Mouse (Mus musculus) MEL (cell line): Measurements from ENCODE around the gene Eif4e3. TPM values are rescaled to one million over a fixed set of nuclear protein-coding genes. Genes with fewer than 3 reads are reported as not detected.

Experiments
- DNase-seq: peaks from one replicate; pipeline ENCODE4 v3.0.0; 2011; ENCODE audit warnings: low read depth, low spot score
- H3K27ac ChIP-seq: 2 replicates; pipeline ENCODE4 v1.5.1; 2012; ENCODE audit warnings: low read depth, mild to moderate bottlenecking, control low read depth, low read length, moderate library complexity; ENCODE audit not compliant: control insufficient read depth
- H3K27me3 ChIP-seq, 2 experiments: fragments of 150-350 bp in 1 of 2; sonication (generic) in 1 of 2; 2 replicates each; pipeline ENCODE4 v1.6.1; 2012; ENCODE audit warnings: low read length in 2 of 2, mild to moderate bottlenecking in 2 of 2, improper control_type of control experiment in 1 of 2, moderate library complexity in 1 of 2; ENCODE audit not compliant: insufficient read depth in 2 of 2, control insufficient read depth in 1 of 2
- H3K36me3 ChIP-seq, 2 experiments: 2 replicates each; pipeline ENCODE4 v1.6.1; 2012 to 2014; ENCODE audit warnings: low read length in 2 of 2, improper control_type of control experiment in 1 of 2, inconsistent platforms in 1 of 2, mild to moderate bottlenecking in 1 of 2; ENCODE audit not compliant: insufficient read depth in 2 of 2, control insufficient read depth in 1 of 2
- H3K4me1 ChIP-seq, 2 experiments: fragments of 150-350 bp in 1 of 2; sonication (generic) in 1 of 2; 2 replicates each; pipeline ENCODE4 v1.6.1; 2012; ENCODE audit warnings: low read length in 2 of 2, improper control_type of control experiment in 1 of 2, mild to moderate bottlenecking in 1 of 2; ENCODE audit not compliant: insufficient read depth in 2 of 2, control insufficient read depth in 1 of 2
- H3K4me3 ChIP-seq, 2 experiments: fragments of 150-350 bp in 1 of 2; sonication (generic) in 1 of 2; 2 replicates each; pipeline ENCODE4 v1.5.1; 2012; ENCODE audit warnings: low read depth in 2 of 2, low read length in 2 of 2, mild to moderate bottlenecking in 2 of 2, moderate library complexity in 2 of 2, control low read depth in 1 of 2, improper control_type of control experiment in 1 of 2; ENCODE audit not compliant: control insufficient read depth in 1 of 2, insufficient read depth in 1 of 2
- H3K79me2 ChIP-seq: 2 replicates; pipeline ENCODE4 v1.6.1; 2012; ENCODE audit warnings: mild to moderate bottlenecking, low read length, moderate library complexity; ENCODE audit not compliant: control insufficient read depth, poor library complexity, insufficient read depth
- H3K9ac ChIP-seq: 2 replicates; pipeline ENCODE4 v1.6.1; 2012; ENCODE audit warnings: low read depth, mild to moderate bottlenecking, control low read depth, low read length, moderate library complexity; ENCODE audit not compliant: control insufficient read depth, poor library complexity, severe bottlenecking
- H3K9me3 ChIP-seq: fragments of 150-350 bp; sonication (generic); replicated peaks from 2 replicates; pipeline ENCODE4 v1.6.1; 2012; ENCODE audit warnings: mild to moderate bottlenecking, low read length, improper control_type of control experiment, moderate library complexity; ENCODE audit not compliant: insufficient read depth
- BHLHE40 ChIP-seq: IDR thresholded peaks from 2 replicates; pipeline ENCODE4 v1.6.1; 2012; ENCODE audit warnings: low read depth, mild to moderate bottlenecking, inconsistent platforms, low read length, improper control_type of control experiment, borderline replicate concordance
- CHD1 ChIP-seq: IDR thresholded peaks from 2 replicates; pipeline ENCODE4 v1.6.1; 2012; ENCODE audit warnings: low read depth, mild to moderate bottlenecking, inconsistent platforms, low read length, improper control_type of control experiment
- CTCF ChIP-seq, 3 experiments: IDR thresholded peaks in 2 of 3; conservative IDR thresholded peaks in 1 of 3; 2 replicates each; pipeline ENCODE4 v1.5.1; 2011 to 2012; ENCODE audit warnings: low read length in 3 of 3, low read depth in 2 of 3, mild to moderate bottlenecking in 2 of 3, improper control_type of control experiment in 1 of 3, inconsistent platforms in 1 of 3, mixed read lengths in 1 of 3, moderate library complexity in 1 of 3; ENCODE audit not compliant: control insufficient read depth in 1 of 3, insufficient read depth in 1 of 3, poor library complexity in 1 of 3, severe bottlenecking in 1 of 3
- E2F4 ChIP-seq: IDR thresholded peaks from 2 replicates; pipeline ENCODE4 v1.6.1; 2011; ENCODE audit warnings: low read depth, low read length, improper control_type of control experiment, borderline replicate concordance
- EP300 ChIP-seq, 2 experiments: IDR thresholded peaks; 2 replicates each; pipeline ENCODE4 v1.6.1; 2011; ENCODE audit warnings: improper control_type of control experiment in 2 of 2, low read length in 2 of 2, low read depth in 1 of 2, mild to moderate bottlenecking in 1 of 2
- ETS1 ChIP-seq: IDR thresholded peaks from 2 replicates; pipeline ENCODE4 v1.6.1; 2012; ENCODE audit warnings: low read depth, mild to moderate bottlenecking, inconsistent platforms, low read length, improper control_type of control experiment, moderate library complexity
- GABPA ChIP-seq: IDR thresholded peaks from 2 replicates; pipeline ENCODE4 v1.6.1; 2012; ENCODE audit warnings: low read depth, mild to moderate bottlenecking, inconsistent platforms, low read length, improper control_type of control experiment, moderate library complexity
- GATA1 ChIP-seq: IDR thresholded peaks from 2 replicates; pipeline ENCODE4 v1.6.1; 2011; ENCODE audit warnings: low read depth, low read length, improper control_type of control experiment
- KAT2A ChIP-seq: conservative IDR thresholded peaks from 2 replicates; pipeline ENCODE4 v1.6.1; 2012; ENCODE audit warnings: low read depth, low read length, improper control_type of control experiment, inconsistent platforms
- MAX ChIP-seq: IDR thresholded peaks from 2 replicates; pipeline ENCODE4 v1.6.1; 2011; ENCODE audit warnings: low read length, improper control_type of control experiment
- MAZ ChIP-seq: IDR thresholded peaks from 2 replicates; pipeline ENCODE4 v1.6.1; 2012; ENCODE audit warnings: low read depth, mild to moderate bottlenecking, inconsistent platforms, low read length, improper control_type of control experiment
- MEF2A ChIP-seq: IDR thresholded peaks from 2 replicates; pipeline ENCODE4 v1.6.1; 2014; ENCODE audit warnings: low read depth, mild to moderate bottlenecking, inconsistent platforms, low read length, improper control_type of control experiment; ENCODE audit not compliant: poor library complexity, insufficient replicate concordance, severe bottlenecking; ENCODE audit errors: extremely low read depth
- NELFE ChIP-seq: IDR thresholded peaks from 2 replicates; pipeline ENCODE4 v1.6.1; 2011; ENCODE audit warnings: low read depth, low read length, improper control_type of control experiment
- POLR2AphosphoS2 ChIP-seq: IDR thresholded peaks from 2 replicates; pipeline ENCODE4 v1.6.1; 2011; ENCODE audit warnings: low read length, improper control_type of control experiment
- RAD21 ChIP-seq: IDR thresholded peaks from 2 replicates; pipeline ENCODE4 v1.6.1; 2011; ENCODE audit warnings: mild to moderate bottlenecking, low read depth, low read length, improper control_type of control experiment
- RCOR1 ChIP-seq: IDR thresholded peaks from 2 replicates; pipeline ENCODE4 v1.6.1; 2012; ENCODE audit warnings: low read depth, mild to moderate bottlenecking, inconsistent platforms, low read length, improper control_type of control experiment
- SIN3A ChIP-seq: IDR thresholded peaks from 2 replicates; pipeline ENCODE4 v1.6.1; 2012; ENCODE audit warnings: low read length, improper control_type of control experiment, inconsistent platforms
- SMC3 ChIP-seq: IDR thresholded peaks from 2 replicates; pipeline ENCODE4 v1.6.1; 2011; ENCODE audit warnings: low read depth, low read length, improper control_type of control experiment
- TAL1 ChIP-seq: IDR thresholded peaks from 2 replicates; pipeline ENCODE4 v1.6.1; 2012; ENCODE audit warnings: mild to moderate bottlenecking, inconsistent platforms, low read length, moderate library complexity, mixed read lengths
- TCF12 ChIP-seq: IDR thresholded peaks from 2 replicates; pipeline ENCODE4 v1.6.1; 2014; ENCODE audit warnings: low read depth, mild to moderate bottlenecking, inconsistent platforms, low read length, improper control_type of control experiment, moderate library complexity
- USF2 ChIP-seq, 2 experiments: IDR thresholded peaks; 2 replicates each; pipeline ENCODE4 v1.6.1; 2011 to 2012; ENCODE audit warnings: improper control_type of control experiment in 2 of 2, low read length in 2 of 2, borderline replicate concordance in 1 of 2, inconsistent platforms in 1 of 2, low read depth in 1 of 2, mild to moderate bottlenecking in 1 of 2; ENCODE audit not compliant: insufficient read depth in 1 of 2
- ZC3H11A ChIP-seq: IDR thresholded peaks from 2 replicates; pipeline ENCODE4 v1.6.1; 2012; ENCODE audit warnings: low read depth, mild to moderate bottlenecking, inconsistent platforms, low read length, improper control_type of control experiment
- polyA plus RNA-seq, 2 experiments: library from polyadenylated mRNA; stranded (reverse) in 1 of 2; unstranded in 1 of 2; fragments of >175 nt in 1 of 2; fragments of >200 nt in 1 of 2; gene quantifications; 2 replicates each; pipeline versions ENCODE4 v1.2.1 to v1.2.4; 2012; ENCODE audit warnings: low replicate concordance in 2 of 2, low read depth in 1 of 2; ENCODE audit not compliant: insufficient read length in 2 of 2, insufficient read depth in 1 of 2, missing spikeins in 1 of 2
- total RNA-seq: library from RNA; depleted of rRNA; stranded (reverse); fragments of 300-350 nt; gene quantifications from 2 replicates; pipeline ENCODE4 v1.2.3, GENCODE M21; 2012

The Eif4e3 gene
- total and polyA plus RNA-seq, 3 experiments: not detected

- no peaks in the 10 kb centered on the region for H3K9me3 ChIP-seq
- no peaks in the 10 kb centered on the region for H3K27me3 ChIP-seq
- no peak overlapping the region for H3K27ac ChIP-seq
- no peak overlapping the region for H3K9ac ChIP-seq
- no peaks in the 10 kb centered on the region for H3K79me2 ChIP-seq
- H3K4me3 ChIP-seq: no peak overlapping the region
- DNase-seq: no peak
- TF ChIP-seq KAT2A: no peak
- TF ChIP-seq GABPA: no peak
- no peak for TF ChIP-seq RCOR1
- TF ChIP-seq USF2 (IDR thresholded peaks at IDR 0.05; ENCODE audit: borderline replicate concordance in 1 of 2, insufficient read depth in 1 of 2, low read depth in 1 of 2, low read length in 2 of 2): no peak
- no peak for TF ChIP-seq BHLHE40
- TF ChIP-seq CTCF (IDR thresholded peaks at IDR 0.05 in 2 of 3, conservative IDR thresholded peaks at IDR 0.05 in 1 of 3; ENCODE audit: control insufficient read depth in 1 of 3, insufficient read depth in 1 of 3, low read depth in 2 of 3, low read length in 3 of 3, poor library complexity in 1 of 3, severe bottlenecking in 1 of 3): no peak
- TF ChIP-seq MEF2A: no peak
- no peak for TF ChIP-seq TCF12
- TF ChIP-seq NELFE: no peak
- no peaks in the 10 kb centered on the region for H3K36me3 ChIP-seq
- H3K4me1 ChIP-seq: no peaks in the 10 kb centered on the region
Measured at GRCm38 (mm10) chr6:99671768-99672167, 5.2 kb upstream of the Eif4e3 start.

GRCm38 (mm10) chr6:99670481-99671119, 4.0 kb upstream of the Eif4e3 start:
- Histone ChIP-seq H3K27me3 (no peaks in the 10 kb centered on the region), H3K36me3 (no peaks in the 10 kb centered on the region), H3K9me3 (no peaks in the 10 kb centered on the region), H3K9ac (no peak overlapping the region), H3K27ac (no peak overlapping the region), H3K79me2 (no peaks in the 10 kb centered on the region), H3K4me3 (no peak overlapping the region), H3K4me1 (no peaks in the 10 kb centered on the region)
- peak; percentile 50 for DNase-seq
- TF ChIP-seq GABPA: no peak
- no peak for TF ChIP-seq MEF2A
- TF ChIP-seq EP300 (IDR thresholded peaks at IDR 0.05; ENCODE audit: low read depth in 1 of 2, low read length in 2 of 2): no peak
- TF ChIP-seq ETS1: no peak
- peak; percentile 58 for TF ChIP-seq SMC3
- no peak for TF ChIP-seq POLR2AphosphoS2
- peak; percentile 27 for TF ChIP-seq RAD21
- no peak for TF ChIP-seq ZC3H11A
- TF ChIP-seq MAZ: no peak
- TF ChIP-seq SIN3A: no peak
- no peak for TF ChIP-seq BHLHE40
- TF ChIP-seq E2F4: no peak
- no peak for TF ChIP-seq CHD1
- no peak for TF ChIP-seq MAX
- peak; percentile 47 to 69 (median 60) for TF ChIP-seq CTCF (IDR thresholded peaks at IDR 0.05 in 2 of 3, conservative IDR thresholded peaks at IDR 0.05 in 1 of 3; ENCODE audit: control insufficient read depth in 1 of 3, insufficient read depth in 1 of 3, low read depth in 2 of 3, low read length in 3 of 3, poor library complexity in 1 of 3, severe bottlenecking in 1 of 3)
- no peak for TF ChIP-seq TCF12
- no peak for TF ChIP-seq TAL1
- no peak for TF ChIP-seq GATA1
